Mouse (Mus musculus) inflammation-experienced regulatory T-cells, adult 16 weeks (primary cell): ENCODE measurements around the gene Hsd3b6. TPM values are rescaled to one million over a fixed set of nuclear protein-coding genes. Genes with fewer than 3 reads are reported as not detected.

Experiments
- polyA plus RNA-seq: library from polyadenylated mRNA; unstranded; fragments of 100-300 nt; shearing (Covaris generic); gene quantifications from one replicate; pipeline ENCODE4 v1.2.1, GENCODE M21; 2017

The Hsd3b6 gene
- not detected for polyA plus RNA-seq

DNA sequence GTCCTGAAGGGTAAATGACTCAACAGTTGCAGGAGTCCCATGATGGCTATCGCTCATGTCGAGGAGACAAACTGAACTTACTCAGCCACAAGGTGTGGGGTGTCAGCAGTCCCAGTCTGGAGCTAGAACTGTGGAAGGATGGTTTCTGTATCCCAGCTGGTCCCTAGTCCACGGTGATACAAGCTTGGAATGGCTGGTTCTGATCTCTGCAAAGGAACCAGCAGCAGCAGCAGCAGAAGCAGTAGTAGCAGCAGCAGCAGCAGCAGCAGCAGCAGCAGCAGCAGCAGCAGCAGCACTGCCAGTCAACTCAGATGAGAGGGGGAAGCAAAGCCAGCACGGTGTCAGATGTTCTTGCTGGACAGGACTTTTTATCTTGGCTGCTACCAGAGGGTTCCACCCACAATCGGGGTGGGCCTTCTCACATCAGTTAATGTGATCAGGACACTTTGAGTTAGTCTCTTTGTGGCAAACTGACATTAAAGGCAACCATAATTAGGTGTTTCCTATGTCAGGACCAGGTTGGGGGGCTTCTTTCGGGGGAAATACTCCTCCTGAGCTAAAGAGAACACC is at the start of gene Hsd3b6:
Gene Hsd3b6, minus strand, starts transcription at position 343 of the 570 bp plus-strand sequence.

GRCm38 (mm10) chr3:98859576-98859975 is 45.3 kb upstream of the Hsd3b6 start, which contains the start of gene Hsd3b1:
TSS of gene Hsd3b1 (minus strand) at chr3:98859794.

Other genes with a start within 250 kb of the Hsd3b6 start
- not detected for gene Gm10681, start 225.6 kb downstream of the Hsd3b6 start, polyA plus RNA-seq
- not detected for gene Hsd3b5, start 184.2 kb downstream of the Hsd3b6 start, polyA plus RNA-seq
- gene Hsd3b2, start 89.9 kb downstream of the Hsd3b6 start, polyA plus RNA-seq, result not detected
- gene Hsd3b3, start 51.3 kb downstream of the Hsd3b6 start, polyA plus RNA-seq, result not detected
- not detected for gene Hsd3b1, start 45.4 kb upstream of the Hsd3b6 start, polyA plus RNA-seq
- gene Hao2, start 78.8 kb upstream of the Hsd3b6 start, polyA plus RNA-seq, result not detected